9 mouse cellular contexts compared by ENCODE assay signal in genomic region chr1:138517360-138518099, GRCm38 (mm10).
DNase-seq lines count a peak whose midpoint lies in the region; ATAC-seq and TF ChIP-seq lines count a peak whose summit lies in the region.
"Had no signal": no experiment of that assay in that cellular context is flagged by ENCODE, and none has a peak within 500 bp of the region (broad histone marks: within the 10 kb centered on the region; RNA-seq: fewer than 3 reads in every experiment).

No protein-coding gene starts in this region.

- ATAC-seq in kidney, embryonic 16.5 days (ENCODE audit: low FRiP score, low TSS enrichment), result peak; percentile 49; the same call in 1 of the 2 replicates
- peak; percentile 88 for ATAC-seq in common myeloid progenitor, adult 5-6 weeks (replicated peaks; ENCODE audit: low read depth, poor library complexity, severe bottlenecking)
- peak; percentile 51; the same call in 1 of the 2 replicates for ATAC-seq in lung, postnatal 0 days

- TF ChIP-seq EP300 in lung, postnatal 0 days (IDR thresholded peaks at IDR 0.05), result 0 out of 2 replicates have a peak, but pooled peaks have one; percentile 29

- no peaks in the 10 kb centered on the region for H3K27me3 ChIP-seq in kidney, embryonic 16.5 days (ENCODE audit: insufficient read depth, low read length)
- H3K27me3 ChIP-seq in lung, postnatal 0 days (replicated peaks; ENCODE audit: insufficient read depth, low read length), result no peaks in the 10 kb centered on the region
- H3K27me3 ChIP-seq: forebrain, embryonic 15.5 days had no signal

- H3K36me3 ChIP-seq in kidney, embryonic 16.5 days (ENCODE audit: insufficient read depth, low read length), result no peaks in the 10 kb centered on the region
- H3K36me3 ChIP-seq in lung, postnatal 0 days (ENCODE audit: insufficient read depth, low read length), result no peaks in the 10 kb centered on the region; the same call in 1 of the 2 replicates
- H3K36me3 ChIP-seq: forebrain, embryonic 15.5 days had no signal

- 53% methylated on average over 6 of the region's 6 CpGs for WGBS in kidney, embryonic 16.5 days
- WGBS in lung, postnatal 0 days, result 43% methylated on average over 6 of the region's 6 CpGs

- TF ChIP-seq CTCF in lung, postnatal 0 days (IDR thresholded peaks at IDR 0.05), result no peak

- H3K4me1 ChIP-seq in kidney, embryonic 16.5 days (ENCODE audit: insufficient read depth, low read length), result 0 out of 2 replicates have a peak, but pooled peaks cover 5% of the 10 kb centered on the region
- H3K4me1 ChIP-seq in lung, postnatal 0 days (ENCODE audit: insufficient read depth, low read depth, low read length), result no peaks in the 10 kb centered on the region; the same call in 1 of the 2 replicates

- H3K9ac ChIP-seq in kidney, embryonic 16.5 days (replicated peaks; ENCODE audit: low read length), result no peak overlapping the region
- no peak overlapping the region for H3K9ac ChIP-seq in lung, postnatal 0 days (replicated peaks; ENCODE audit: low read depth)
- H3K9ac ChIP-seq: forebrain, embryonic 15.5 days had no signal

- H3K4me2 ChIP-seq in kidney, embryonic 16.5 days (replicated peaks; ENCODE audit: low read depth, low read length), result no peak overlapping the region
- H3K4me2 ChIP-seq in lung, postnatal 0 days (replicated peaks; ENCODE audit: low read depth, low read length), result 0 out of 2 replicates have a peak overlapping the region, but pooled peaks have one; percentile 14
- H3K4me2 ChIP-seq: forebrain, embryonic 15.5 days had no signal

- H3K27ac ChIP-seq in kidney, embryonic 16.5 days (ENCODE audit: low read length), result no peak overlapping the region
- H3K27ac ChIP-seq in lung, postnatal 0 days (ENCODE audit: low read length), result no peak overlapping the region
- H3K27ac ChIP-seq: forebrain, embryonic 15.5 days had no signal

- H3K4me3 ChIP-seq in kidney, embryonic 16.5 days (ENCODE audit: low read length), result no peak overlapping the region
- no peak overlapping the region for H3K4me3 ChIP-seq in lung, postnatal 0 days (ENCODE audit: low read depth, low read length)
- H3K4me3 ChIP-seq: forebrain, embryonic 15.5 days had no signal

- no peak for DNase-seq in kidney, adult 9 months
- peak; percentile 48 for DNase-seq in lung, postnatal 0 days (ENCODE audit: low spot score)
- peak; percentile 49 for DNase-seq in thymus, postnatal 14 days
- DNase-seq in right cerebral cortex, postnatal 25 days, result no peak
- DNase-seq in right cerebral cortex, adult 18-20 months, result no peak
- DNase-seq: cerebellum, adult 11 months had no signal

- no peaks in the 10 kb centered on the region for H3K9me3 ChIP-seq in kidney, embryonic 16.5 days (ENCODE audit: low read length)
- H3K9me3 ChIP-seq in lung, postnatal 0 days (ENCODE audit: low read length), result no peaks in the 10 kb centered on the region
- H3K9me3 ChIP-seq: forebrain, embryonic 15.5 days had no signal

Comparison
In these comparisons a context has a peak if more than half of its experiments do, and no peak if none do; other contexts are left out.
1. DNase-seq: peak in lung, postnatal 0 days (single experiment) and thymus, postnatal 14 days (single experiment); none in kidney, adult 9 months (single experiment), right cerebral cortex, postnatal 25 days (single experiment) and right cerebral cortex, adult 18-20 months (single experiment).
2. Peak in every context shown above with its lines, with median percentiles within 50 percentile points of each other: ATAC-seq.